Mouse (Mus musculus) MEL-GATA-1-ER (cell line): Measurements from ENCODE around the gene Gm21887.
"Not testable (repeated sequence)": the region's sequence is repeated elsewhere in the genome, so short reads cannot be mapped to it uniquely, and the experiment has no call there.

Experiments
- DNase-seq: peaks from one replicate; pipeline ENCODE4 v3.0.0-alpha.2; 2012; ENCODE audit warnings: low read depth; ENCODE audit errors: extremely low read depth

The Gm21887 gene

GRCm38 (mm10) chrX:169983401-169984165 lies 25.9 kb upstream of the Gm21887 start:
- not testable (repeated sequence) for DNase-seq

- DNase-seq: not testable (repeated sequence)
Observed at GRCm38 (mm10) chrX:169984331-169984730, 25.1 kb upstream of the Gm21887 start.

GRCm38 (mm10) chrX:169984853-169985252 lies 24.6 kb upstream of the Gm21887 start:
- DNase-seq: not testable (repeated sequence)

GRCm38 (mm10) chrX:169985796-169986195 lies 23.7 kb upstream of the Gm21887 start:
- not testable (repeated sequence) for DNase-seq

- not testable (repeated sequence) for DNase-seq
Observed at GRCm38 (mm10) chrX:169986519-169987367, 22.7 kb upstream of the Gm21887 start.

- not testable (repeated sequence) for DNase-seq
Observed at GRCm38 (mm10) chrX:169987368-169987837, 22.1 kb upstream of the Gm21887 start.

GRCm38 (mm10) chrX:169988571-169989218 lies 20.8 kb upstream of the Gm21887 start:
- not testable (repeated sequence) for DNase-seq

GRCm38 (mm10) chrX:169989219-169989595 lies 20.3 kb upstream of the Gm21887 start:
- not testable (repeated sequence) for DNase-seq

GRCm38 (mm10) chrX:169989691-169990631 lies 19.5 kb upstream of the Gm21887 start:
- DNase-seq: not testable (repeated sequence)

GRCm38 (mm10) chrX:169991128-169991873 lies 18.2 kb upstream of the Gm21887 start:
- DNase-seq: peak; percentile 54

- peak; percentile 66 for DNase-seq
Observed at GRCm38 (mm10) chrX:169992086-169992930, 17.2 kb upstream of the Gm21887 start.

GRCm38 (mm10) chrX:169992951-169993547 lies 16.4 kb upstream of the Gm21887 start:
- DNase-seq: not testable (repeated sequence)

- DNase-seq: not testable (repeated sequence)
Observed at GRCm38 (mm10) chrX:169994011-169994865, 15.2 kb upstream of the Gm21887 start.

GRCm38 (mm10) chrX:169994866-169995711 lies 14.4 kb upstream of the Gm21887 start:
- DNase-seq: peak; percentile 83

- DNase-seq: not testable (repeated sequence)
Observed at GRCm38 (mm10) chrX:169995909-169996521, 13.4 kb upstream of the Gm21887 start.

GRCm38 (mm10) chrX:169996926-169997325 lies 12.5 kb upstream of the Gm21887 start:
- DNase-seq: not testable (repeated sequence)
